Mouse (Mus musculus) CH12.LX (cell line): ENCODE measurements around the gene Mkrn3. TPM values are rescaled to one million over a fixed set of nuclear protein-coding genes. Genes with fewer than 3 reads are reported as not detected.

Experiments used
- polyA plus RNA-seq: library from polyadenylated mRNA; unstranded; fragments of >175 nt; gene quantifications from 2 replicates; pipeline ENCODE4 v1.2.1, GENCODE M21; 2012; ENCODE audit warnings: low read depth; ENCODE audit not compliant: insufficient read length
- total RNA-seq, 2 experiments: library from RNA; depleted of rRNA; stranded (reverse); fragments of 300-350 nt in 1 of 2; fragments of >200 nt in 1 of 2; gene quantifications; 2 replicates each; pipeline ENCODE4 v1.2.3; 2012 to 2014

Gene Mkrn3
- total and polyA plus RNA-seq, 3 experiments: 0.11 TPM; not detected in 2

Other genes starting within 250 kb of the Mkrn3 start
- not detected in 2 replicates for gene Ndn, start 73.6 kb downstream of the Mkrn3 start, total RNA-seq (2012; rRNA removed)
- gene Ndn, start 73.6 kb downstream of the Mkrn3 start, total RNA-seq (2014; rRNA removed): not detected in 2 replicates
- not detected in 2 replicates for gene Ndn, start 73.6 kb downstream of the Mkrn3 start, polyA plus RNA-seq
- not detected in 2 replicates for gene Magel2, start 43.1 kb downstream of the Mkrn3 start, total RNA-seq (2012; rRNA removed)
- gene Magel2, start 43.1 kb downstream of the Mkrn3 start, total RNA-seq (2014; rRNA removed): not detected in 2 replicates
- gene Magel2, start 43.1 kb downstream of the Mkrn3 start, polyA plus RNA-seq: not detected in 2 replicates
- not detected in 2 replicates for gene Peg12, start 44.4 kb upstream of the Mkrn3 start, total RNA-seq (2012; rRNA removed)
- not detected in 2 replicates for gene Peg12, start 44.4 kb upstream of the Mkrn3 start, total RNA-seq (2014; rRNA removed)
- not detected in 2 replicates for gene Peg12, start 44.4 kb upstream of the Mkrn3 start, polyA plus RNA-seq